Mouse (Mus musculus): ENCODE measurements at regions not wholly inside any gene's neighbourhood (a gene's known extent, or its start where the extent isn't known, plus 50 kb on each side); places are given as distances from the start of the nearest gene placed in this dataset.

DNA sequence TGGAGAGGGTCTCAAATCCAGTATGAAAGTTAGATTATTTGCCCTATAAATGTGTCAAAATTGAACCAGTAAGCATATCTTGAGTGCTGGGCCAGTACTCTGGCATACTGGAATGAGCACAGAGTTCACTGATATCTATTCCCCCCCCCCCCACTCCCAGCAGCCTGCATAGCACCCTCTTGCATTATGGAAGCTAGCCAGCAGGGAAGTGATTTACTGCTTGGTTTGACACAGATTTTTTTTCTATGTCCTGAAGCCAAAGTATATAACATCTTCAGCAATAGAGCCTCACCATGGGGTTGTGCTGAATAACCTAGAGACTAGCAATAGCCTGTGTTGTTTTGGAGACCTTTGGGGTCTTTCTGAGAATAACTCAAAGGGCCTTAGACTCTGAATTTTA, 123.5 kb upstream of the Dkk2 start:
- TF ChIP-seq POLR2A (IDR thresholded peaks at IDR 0.05; ENCODE audit: insufficient read length, low read depth) (no peak), TCF12 (IDR thresholded peaks at IDR 0.05; ENCODE audit: insufficient read depth, poor library complexity, severe bottlenecking) (no peak)
